In the genomic region with DNA sequence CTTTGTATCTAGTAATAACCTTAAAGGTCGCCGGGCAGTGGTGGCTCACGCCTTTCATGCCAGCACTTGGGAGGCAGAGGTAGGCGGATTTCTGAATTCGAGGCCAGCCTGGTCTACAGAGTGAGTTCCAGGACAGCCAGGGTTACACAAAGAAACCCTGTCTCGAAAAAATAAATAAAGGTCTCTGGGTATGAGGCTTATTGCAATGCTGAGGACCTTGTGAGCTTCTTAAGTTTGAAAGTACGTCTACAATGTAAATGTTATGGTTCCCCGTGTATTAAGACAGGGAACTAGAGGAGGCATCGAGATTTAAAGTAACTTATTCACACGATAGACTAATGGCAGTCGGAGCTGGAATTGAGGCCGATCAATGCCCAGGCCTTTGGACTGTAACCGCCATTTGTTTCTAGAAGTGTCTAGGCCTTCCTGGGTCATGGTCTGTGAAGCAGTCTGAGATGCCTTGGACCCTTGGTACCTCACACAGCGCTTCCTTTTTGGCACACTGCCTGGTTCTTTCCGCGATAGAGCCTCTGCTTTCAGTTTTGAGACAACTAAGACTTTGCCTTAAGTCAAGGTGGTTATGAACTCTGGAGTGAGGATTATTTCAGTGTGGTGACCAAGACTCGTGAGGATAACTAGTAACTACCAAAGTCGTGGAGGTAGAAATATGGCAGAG, we compare ENCODE assay signal across 8 mouse cellular contexts. TPM values are rescaled to one million over a fixed set of nuclear protein-coding genes. Genes with fewer than 3 reads are reported as not detected.
A peak's percentile ranks its signal among the peaks of the same experiment; 100 is the strongest.
DNase-seq lines count a peak whose midpoint lies in the region; ATAC-seq and TF ChIP-seq lines count a peak whose summit lies in the region.

No protein-coding gene starts in this region.

- peak; percentile 49 for DNase-seq in 3134 (ENCODE audit: extremely low read depth, insufficient read length, low spot score)
- peak; percentile 70 for DNase-seq in liver, postnatal 0 days
- peak; percentile 25 for DNase-seq in neural tube, embryonic 11.5 days (ENCODE audit: low spot score)
- peak; percentile 41 for DNase-seq in testis, postnatal 14 days (ENCODE audit: low spot score)

- no peak for TF ChIP-seq CTCF in liver, postnatal 0 days (IDR thresholded peaks at IDR 0.05; ENCODE audit: low read depth)

- peak overlapping the region; percentile 86 for H3K27ac ChIP-seq in embryonic facial prominence, embryonic 15.5 days (replicated peaks)
- H3K27ac ChIP-seq in heart, embryonic 14.5 days (replicated peaks in 1 of 2; ENCODE audit: control insufficient read depth in 1 of 2, insufficient read depth in 1 of 2, low read depth in 2 of 2, low read length in 2 of 2) = peak overlapping the region; percentile 79; a peak in 2 of 4 replicates
- H3K27ac ChIP-seq in kidney, embryonic 16.5 days (ENCODE audit: low read length) = peak overlapping the region; percentile 58; the same call in 1 of the 2 replicates
- peak overlapping the region; percentile 90 for H3K27ac ChIP-seq in liver, postnatal 0 days (ENCODE audit: low read depth)
- no peak overlapping the region for H3K27ac ChIP-seq in neural tube, embryonic 11.5 days (ENCODE audit: low read depth, low read length)

- no peaks in the 10 kb centered on the region for H3K9me3 ChIP-seq in embryonic facial prominence, embryonic 15.5 days (replicated peaks)
- no peaks in the 10 kb centered on the region for H3K9me3 ChIP-seq in heart, embryonic 14.5 days (ENCODE audit: control insufficient read depth, low read length)
- H3K9me3 ChIP-seq in kidney, embryonic 16.5 days (ENCODE audit: low read length) = no peaks in the 10 kb centered on the region
- H3K9me3 ChIP-seq in liver, postnatal 0 days (ENCODE audit: low read length) = no peaks in the 10 kb centered on the region
- no peaks in the 10 kb centered on the region for H3K9me3 ChIP-seq in neural tube, embryonic 11.5 days (ENCODE audit: control insufficient read depth, low read length)

- H3K4me1 ChIP-seq in embryonic facial prominence, embryonic 15.5 days = peaks cover 9% of the 10 kb centered on the region
- peaks cover 0 to 19% of the 10 kb centered on the region in 2 experiments; a peak in 1 of 4 replicates for H3K4me1 ChIP-seq in heart, embryonic 14.5 days (ENCODE audit: control insufficient read depth in 2 of 2, insufficient read depth in 2 of 2, low read length in 2 of 2)
- peaks cover 3% of the 10 kb centered on the region; the same call in 1 of the 2 replicates for H3K4me1 ChIP-seq in kidney, embryonic 16.5 days (ENCODE audit: insufficient read depth, low read length)
- H3K4me1 ChIP-seq in liver, postnatal 0 days (ENCODE audit: insufficient read depth) = peaks cover 37% of the 10 kb centered on the region
- no peaks in the 10 kb centered on the region for H3K4me1 ChIP-seq in neural tube, embryonic 11.5 days (ENCODE audit: control insufficient read depth, insufficient read depth, low read length)

- H3K27me3 ChIP-seq in embryonic facial prominence, embryonic 15.5 days = no peaks in the 10 kb centered on the region
- H3K27me3 ChIP-seq in heart, embryonic 14.5 days (ENCODE audit: control insufficient read depth, insufficient read depth, low read length) = no peaks in the 10 kb centered on the region
- H3K27me3 ChIP-seq in kidney, embryonic 16.5 days (ENCODE audit: insufficient read depth, low read length) = no peaks in the 10 kb centered on the region
- no peaks in the 10 kb centered on the region for H3K27me3 ChIP-seq in liver, postnatal 0 days (ENCODE audit: insufficient read depth, low read length)
- H3K27me3 ChIP-seq in neural tube, embryonic 11.5 days (ENCODE audit: control insufficient read depth, insufficient read depth, low read length) = no peaks in the 10 kb centered on the region

- peak overlapping the region; percentile 59 for H3K9ac ChIP-seq in embryonic facial prominence, embryonic 15.5 days
- peak overlapping the region; percentile 82 for H3K9ac ChIP-seq in heart, embryonic 14.5 days (ENCODE audit: low read length)
- H3K9ac ChIP-seq in kidney, embryonic 16.5 days (replicated peaks; ENCODE audit: low read length) = peak overlapping the region; percentile 86
- peak overlapping the region; percentile 82 for H3K9ac ChIP-seq in liver, postnatal 0 days (replicated peaks)
- peak overlapping the region; percentile 73 for H3K9ac ChIP-seq in neural tube, embryonic 11.5 days (ENCODE audit: low read length)

- 23% methylated on average over 18 of the region's 18 CpGs for WGBS in embryonic facial prominence, embryonic 15.5 days
- 36% methylated on average over 18 of the region's 18 CpGs for WGBS in heart, embryonic 14.5 days
- whole genome bisulfite sequencing in kidney, embryonic 16.5 days = 27% methylated on average over 18 of the region's 18 CpGs
- WGBS in liver, postnatal 0 days (ENCODE audit: insufficient replicate concordance) = 4% methylated on average over 18 of the region's 18 CpGs
- WGBS in neural tube, embryonic 11.5 days = 35% methylated on average over 18 of the region's 18 CpGs

- ATAC-seq in activated CD4-positive, CD25-positive, alpha-beta regulatory T cell, adult 4 months = peak; percentile 48
- no peak for ATAC-seq in embryonic facial prominence, embryonic 15.5 days (ENCODE audit: insufficient number of reproducible peaks, low FRiP score, low TSS enrichment, low read depth)
- ATAC-seq in heart, embryonic 14.5 days (ENCODE audit: insufficient number of reproducible peaks, insufficient read depth, low FRiP score, low read depth) = no peak
- ATAC-seq in kidney, embryonic 16.5 days (ENCODE audit: low FRiP score, low TSS enrichment) = peak; percentile 28
- peak; percentile 5; the same call in 1 of the 2 replicates for ATAC-seq in liver, postnatal 0 days
- ATAC-seq in neural tube, embryonic 11.5 days (ENCODE audit: insufficient read depth, low FRiP score, low TSS enrichment) = no peak

- no peaks in the 10 kb centered on the region for H3K36me3 ChIP-seq in embryonic facial prominence, embryonic 15.5 days
- H3K36me3 ChIP-seq in heart, embryonic 14.5 days (ENCODE audit: control insufficient read depth, insufficient read depth, low read length) = peaks cover 17% of the 10 kb centered on the region
- H3K36me3 ChIP-seq in kidney, embryonic 16.5 days (ENCODE audit: insufficient read depth, low read length) = no peaks in the 10 kb centered on the region
- H3K36me3 ChIP-seq in liver, postnatal 0 days (replicated peaks; ENCODE audit: insufficient read depth, low read length) = peaks cover 34% of the 10 kb centered on the region
- H3K36me3 ChIP-seq in neural tube, embryonic 11.5 days (ENCODE audit: control insufficient read depth, insufficient read depth, low read length) = no peaks in the 10 kb centered on the region

- peak overlapping the region; percentile 62 for H3K4me2 ChIP-seq in embryonic facial prominence, embryonic 15.5 days (replicated peaks)
- H3K4me2 ChIP-seq in heart, embryonic 14.5 days (ENCODE audit: low read length) = peak overlapping the region; percentile 68
- peak overlapping the region; percentile 81 for H3K4me2 ChIP-seq in kidney, embryonic 16.5 days (replicated peaks; ENCODE audit: low read depth, low read length)
- H3K4me2 ChIP-seq in liver, postnatal 0 days (ENCODE audit: low read depth, low read length) = peak overlapping the region; percentile 79
- H3K4me2 ChIP-seq in neural tube, embryonic 11.5 days (ENCODE audit: low read depth) = peak overlapping the region; percentile 67

- TF ChIP-seq EP300 in liver, postnatal 0 days (IDR thresholded peaks at IDR 0.05; ENCODE audit: low read depth) = no peak

- H3K4me3 ChIP-seq in embryonic facial prominence, embryonic 15.5 days (replicated peaks) = peak overlapping the region; percentile 70
- peak overlapping the region; percentile 55 to 80 for H3K4me3 ChIP-seq in heart, embryonic 14.5 days (ENCODE audit: control insufficient read depth in 1 of 2, insufficient read depth in 1 of 2, low read depth in 1 of 2, low read length in 2 of 2)
- H3K4me3 ChIP-seq in kidney, embryonic 16.5 days (ENCODE audit: low read length) = peak overlapping the region; percentile 71
- peak overlapping the region; percentile 85 for H3K4me3 ChIP-seq in liver, postnatal 0 days (ENCODE audit: low read depth, low read length)
- H3K4me3 ChIP-seq in neural tube, embryonic 11.5 days (ENCODE audit: low read depth, low read length) = peak overlapping the region; percentile 60

RNA-seq across cellular contexts. Expression of a gene that starts 0.9 kb away (rescaled TPM):
- polyA plus RNA-seq in activated CD4-positive, CD25-positive, alpha-beta regulatory T cell, adult 4 months (2017; shearing (Covaris generic)) = 1,000 to 10,000 TPM; 8,975 to 9,816 TPM
- 329 and 337 TPM in 2 replicates for polyA plus RNA-seq in embryonic facial prominence, embryonic 15.5 days (2015; fragmentation: Nextera tagmentation; extraction: Ambion mirVana)
- 299 and 301 TPM in 2 replicates for polyA plus RNA-seq in heart, embryonic 14.5 days (2014; fragmentation: Nextera tagmentation; extraction: Ambion mirVana)
- polyA plus RNA-seq in kidney, embryonic 16.5 days (2015; fragmentation: Nextera tagmentation; extraction: Ambion mirVana) = 221 and 232 TPM in 2 replicates
- 1,317 and 1,377 TPM in 2 replicates for polyA plus RNA-seq in liver, postnatal 0 days (2015; fragmentation: Nextera tagmentation; extraction: Ambion mirVana)
- polyA plus RNA-seq in neural tube, embryonic 11.5 days (2014; fragmentation: Nextera tagmentation; extraction: Ambion mirVana) = 117 and 123 TPM in 2 replicates

RNA-seq across cellular contexts. Expression of a gene that starts 12.1 kb away (rescaled TPM):
- polyA plus RNA-seq in activated CD4-positive, CD25-positive, alpha-beta regulatory T cell, adult 4 months (2017; shearing (Covaris generic)) = under 1 TPM in 1 of 2 experiments, not detected in 1; 0.25 TPM
- polyA plus RNA-seq in embryonic facial prominence, embryonic 15.5 days (2015; fragmentation: Nextera tagmentation; extraction: Ambion mirVana) = 0.21 TPM in 1 of 2 replicates, not detected in the other
- polyA plus RNA-seq in heart, embryonic 14.5 days (2014; fragmentation: Nextera tagmentation; extraction: Ambion mirVana) = 0.11 and 0.15 TPM in 2 replicates
- polyA plus RNA-seq in kidney, embryonic 16.5 days (2015; fragmentation: Nextera tagmentation; extraction: Ambion mirVana) = not detected in 2 replicates
- not detected in 2 replicates for polyA plus RNA-seq in liver, postnatal 0 days (2015; fragmentation: Nextera tagmentation; extraction: Ambion mirVana)
- polyA plus RNA-seq in neural tube, embryonic 11.5 days (2014; fragmentation: Nextera tagmentation; extraction: Ambion mirVana) = 0.18 TPM in 1 of 2 replicates, not detected in the other

RNA-seq across cellular contexts. Expression of a gene that starts 30.2 kb away (rescaled TPM):
- 1 to 10 TPM; 5.5 to 5.8 TPM for polyA plus RNA-seq in activated CD4-positive, CD25-positive, alpha-beta regulatory T cell, adult 4 months (2017; shearing (Covaris generic))
- 7.6 TPM in 2 replicates for polyA plus RNA-seq in embryonic facial prominence, embryonic 15.5 days (2015; fragmentation: Nextera tagmentation; extraction: Ambion mirVana)
- 6.1 TPM in 2 replicates for polyA plus RNA-seq in heart, embryonic 14.5 days (2014; fragmentation: Nextera tagmentation; extraction: Ambion mirVana)
- 8.8 and 9.3 TPM in 2 replicates for polyA plus RNA-seq in kidney, embryonic 16.5 days (2015; fragmentation: Nextera tagmentation; extraction: Ambion mirVana)
- polyA plus RNA-seq in liver, postnatal 0 days (2015; fragmentation: Nextera tagmentation; extraction: Ambion mirVana) = 1.6 and 2.2 TPM in 2 replicates
- polyA plus RNA-seq in neural tube, embryonic 11.5 days (2014; fragmentation: Nextera tagmentation; extraction: Ambion mirVana) = 13.4 and 14.5 TPM in 2 replicates

RNA-seq across cellular contexts. Expression of a gene that starts 37.6 kb away (rescaled TPM):
- under 1 TPM; 0.38 to 0.90 TPM for polyA plus RNA-seq in activated CD4-positive, CD25-positive, alpha-beta regulatory T cell, adult 4 months (2017; shearing (Covaris generic))
- polyA plus RNA-seq in embryonic facial prominence, embryonic 15.5 days (2015; fragmentation: Nextera tagmentation; extraction: Ambion mirVana) = 0.08 TPM in 1 of 2 replicates, not detected in the other
- polyA plus RNA-seq in heart, embryonic 14.5 days (2014; fragmentation: Nextera tagmentation; extraction: Ambion mirVana) = not detected in 2 replicates
- polyA plus RNA-seq in kidney, embryonic 16.5 days (2015; fragmentation: Nextera tagmentation; extraction: Ambion mirVana) = not detected in 2 replicates
- 0.14 and 0.18 TPM in 2 replicates for polyA plus RNA-seq in liver, postnatal 0 days (2015; fragmentation: Nextera tagmentation; extraction: Ambion mirVana)
- not detected in 2 replicates for polyA plus RNA-seq in neural tube, embryonic 11.5 days (2014; fragmentation: Nextera tagmentation; extraction: Ambion mirVana)

RNA-seq across cellular contexts. Expression of a gene that starts 37.7 kb away (rescaled TPM):
- polyA plus RNA-seq in activated CD4-positive, CD25-positive, alpha-beta regulatory T cell, adult 4 months (2017; shearing (Covaris generic)) = not detected
- polyA plus RNA-seq in embryonic facial prominence, embryonic 15.5 days (2015; fragmentation: Nextera tagmentation; extraction: Ambion mirVana) = not detected in 2 replicates
- not detected in 2 replicates for polyA plus RNA-seq in heart, embryonic 14.5 days (2014; fragmentation: Nextera tagmentation; extraction: Ambion mirVana)
- polyA plus RNA-seq in kidney, embryonic 16.5 days (2015; fragmentation: Nextera tagmentation; extraction: Ambion mirVana) = not detected in 2 replicates
- polyA plus RNA-seq in liver, postnatal 0 days (2015; fragmentation: Nextera tagmentation; extraction: Ambion mirVana) = not detected in 2 replicates
- not detected in 2 replicates for polyA plus RNA-seq in neural tube, embryonic 11.5 days (2014; fragmentation: Nextera tagmentation; extraction: Ambion mirVana)

Comparison
In these comparisons a context has a peak if more than half of its experiments do, and no peak if none do; other contexts are left out.
1. ATAC-seq: peak in activated CD4-positive, CD25-positive, alpha-beta regulatory T cell, adult 4 months (single experiment), kidney, embryonic 16.5 days (single experiment) and liver, postnatal 0 days (single experiment); none in embryonic facial prominence, embryonic 15.5 days (single experiment), heart, embryonic 14.5 days (single experiment) and neural tube, embryonic 11.5 days (single experiment).
2. Peak in every context shown above with its lines, with median percentiles within 50 percentile points of each other: DNase-seq, H3K4me2 ChIP-seq, H3K4me3 ChIP-seq and H3K9ac ChIP-seq.